Mouse (Mus musculus): ENCODE measurements around the gene Awat1. TPM values are rescaled to one million over a fixed set of nuclear protein-coding genes. Genes with fewer than 3 reads are reported as not detected.

The Awat1 gene
- total RNA-seq (2018; cell fraction: chromatin; rRNA removed): not detected
- 1 to 10 TPM in 1 of 26 experiments, under 1 TPM in 19, not detected in 6; 0.08 to 1.1 (median 0.38) TPM for total RNA-seq (2018; cell fraction: cytosol; rRNA removed)
- under 1 TPM in 2 of 26 experiments, not detected in 24; 0.29 to 0.42 TPM for total RNA-seq (2018; cell fraction: nucleus; rRNA removed)
- 0.37 to 1.1 TPM in 2 of 3 replicates, not detected in the other for polyA plus RNA-seq (2018)

DNA sequence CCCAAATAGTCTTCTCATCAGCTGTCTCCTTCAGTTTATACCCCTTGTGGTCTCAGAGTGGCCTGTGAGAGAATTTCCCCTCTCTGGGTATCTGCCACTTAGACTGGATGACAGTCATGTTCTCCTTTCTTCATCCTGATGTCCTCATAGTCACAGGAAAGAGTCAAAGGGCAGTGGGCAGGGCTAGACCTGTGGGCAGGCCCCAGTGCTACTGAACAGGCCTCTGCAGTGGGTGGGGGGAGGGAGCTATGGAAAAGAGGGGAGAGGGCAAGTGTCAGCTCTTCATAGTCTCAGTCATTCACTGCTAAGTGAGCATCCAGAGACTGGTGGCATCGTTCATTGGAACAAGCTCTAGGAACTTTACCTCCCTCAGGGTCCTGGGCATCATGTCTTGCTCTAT lies at the start of gene Awat1:
Awat1 (plus strand) TSS at position 301 of the 400 bp plus-strand sequence.
- Histone ChIP-seq H3K36me3 (ENCODE audit: inconsistent target) (no peaks in the 10 kb centered on the region), H3K27ac (no peak within 1 kb of the TSS), H3K4me3 (ENCODE audit: inconsistent target) (no peak within 1 kb of the TSS), H3K79me2 (ENCODE audit: inconsistent target) (no peaks in the 10 kb centered on the region)
- 92% methylated on average over 1 of the region's 1 CpGs for WGBS (ENCODE audit: missing documents)

DNA sequence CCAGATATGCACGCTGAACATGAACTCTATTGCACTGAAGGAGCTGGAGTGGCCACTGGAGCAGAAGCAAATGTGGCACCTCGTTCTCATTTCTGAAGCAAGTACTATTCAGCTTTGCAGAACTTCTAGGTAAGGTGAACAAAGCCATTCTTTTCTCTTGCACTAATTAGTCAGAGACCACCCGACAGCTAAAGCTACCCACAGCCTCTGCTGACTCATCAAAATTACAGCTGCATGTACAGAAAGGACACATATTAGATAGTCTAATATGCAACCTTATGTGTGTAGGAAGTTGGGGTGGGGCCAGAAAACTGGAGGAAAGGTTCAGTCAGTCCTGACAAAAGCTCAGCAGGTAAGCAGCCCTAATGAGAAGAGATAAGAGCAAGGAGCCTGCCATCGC lies 47.6 kb upstream of the Awat1 start, which contains the start of gene Dgat2l6:
Dgat2l6 (plus strand) TSS at position 368 of the 400 bp plus-strand sequence.
- 86% methylated on average over 3 of the region's 4 CpGs for WGBS (ENCODE audit: missing documents)
- Histone ChIP-seq H3K79me2 (ENCODE audit: inconsistent target) (no peaks in the 10 kb centered on the region), H3K36me3 (ENCODE audit: inconsistent target) (no peaks in the 10 kb centered on the region), H3K27ac (no peak within 1 kb of the TSS), H3K4me3 (ENCODE audit: inconsistent target) (no peak within 1 kb of the TSS)

DNA sequence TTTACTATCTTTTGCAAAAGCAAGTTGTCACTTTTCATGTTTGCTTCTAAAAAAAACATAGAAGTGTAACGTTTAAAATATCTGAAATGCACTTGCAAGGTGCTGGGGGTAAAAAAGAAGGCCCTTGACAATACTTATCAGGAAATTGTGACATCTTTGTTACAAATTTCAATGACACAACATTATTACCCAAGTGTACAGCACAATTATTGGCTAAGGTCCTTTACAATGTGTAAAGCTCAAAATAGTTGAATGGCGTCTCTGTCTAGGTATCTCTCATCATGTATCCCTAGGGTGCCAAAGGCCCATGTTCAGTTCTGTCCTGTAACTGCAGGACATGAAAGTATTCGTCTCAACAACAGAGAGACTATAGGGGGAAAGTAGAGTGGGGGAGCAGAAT lies 16.0 kb upstream of the Awat1 start:
- Histone ChIP-seq H3K4me3 (ENCODE audit: inconsistent target) (no peak overlapping the region), H3K79me2 (ENCODE audit: inconsistent target) (no peaks in the 10 kb centered on the region), H3K27ac (no peak overlapping the region), H3K36me3 (ENCODE audit: inconsistent target) (no peaks in the 10 kb centered on the region)
- 81% methylated on average over 2 of the region's 3 CpGs for WGBS (ENCODE audit: missing documents)

DNA sequence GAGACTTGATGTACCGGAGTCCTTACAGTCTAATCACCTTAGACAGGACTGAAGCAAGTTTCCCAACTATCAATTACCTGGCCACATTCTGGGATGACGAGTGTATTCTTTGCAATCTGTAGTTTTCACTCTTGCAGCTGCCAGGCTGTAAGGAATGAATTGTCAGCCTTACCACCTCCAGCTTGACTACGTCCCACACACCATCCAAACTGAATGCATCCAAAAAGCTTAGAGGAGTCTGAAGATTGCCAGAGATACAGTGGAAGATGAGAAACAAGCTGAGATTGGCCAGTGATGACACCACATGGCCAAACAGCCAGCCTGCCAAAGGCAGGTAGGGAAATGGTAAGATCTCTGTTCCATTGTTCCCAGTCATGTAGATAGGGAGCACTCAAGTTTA lies 6.4 kb upstream of the Awat1 start:
- WGBS (ENCODE audit: missing documents): 95% methylated on average over 3 of the region's 3 CpGs
- H3K4me3 ChIP-seq (ENCODE audit: inconsistent target): no peak overlapping the region
- no peaks in the 10 kb centered on the region for H3K79me2 ChIP-seq (ENCODE audit: inconsistent target)
- H3K27ac ChIP-seq: no peak overlapping the region
- H3K36me3 ChIP-seq (ENCODE audit: inconsistent target): no peaks in the 10 kb centered on the region

DNA sequence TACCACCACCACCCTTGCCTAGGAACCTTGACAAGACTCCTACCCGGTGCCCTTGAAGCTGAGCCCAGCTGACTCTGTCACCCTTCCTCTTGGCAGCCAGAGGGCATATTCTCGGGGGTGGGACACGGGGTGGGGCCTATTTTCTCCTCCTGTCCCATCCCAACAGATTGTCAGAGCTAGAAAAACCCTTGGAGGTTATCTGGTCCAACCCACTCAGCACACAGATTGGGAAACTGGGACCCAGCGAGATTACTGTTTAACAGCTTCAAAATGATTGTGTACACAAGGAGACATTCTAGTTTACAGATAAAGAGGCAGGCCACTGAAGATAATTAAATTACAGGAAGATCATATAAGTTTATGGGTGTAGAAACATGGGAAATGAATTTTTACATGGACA lies 22.7 kb downstream of the Awat1 start, which contains the start of gene P2ry4:
P2ry4 (minus strand) TSS at position 79 of the 400 bp plus-strand sequence.
- 79% methylated on average over 4 of the region's 4 CpGs for WGBS (ENCODE audit: missing documents)
- Histone ChIP-seq H3K36me3 (ENCODE audit: inconsistent target) (no peaks in the 10 kb centered on the region), H3K27ac (no peak within 1 kb of the TSS), H3K4me3 (ENCODE audit: inconsistent target) (no peak within 1 kb of the TSS), H3K79me2 (ENCODE audit: inconsistent target) (no peaks in the 10 kb centered on the region)

DNA sequence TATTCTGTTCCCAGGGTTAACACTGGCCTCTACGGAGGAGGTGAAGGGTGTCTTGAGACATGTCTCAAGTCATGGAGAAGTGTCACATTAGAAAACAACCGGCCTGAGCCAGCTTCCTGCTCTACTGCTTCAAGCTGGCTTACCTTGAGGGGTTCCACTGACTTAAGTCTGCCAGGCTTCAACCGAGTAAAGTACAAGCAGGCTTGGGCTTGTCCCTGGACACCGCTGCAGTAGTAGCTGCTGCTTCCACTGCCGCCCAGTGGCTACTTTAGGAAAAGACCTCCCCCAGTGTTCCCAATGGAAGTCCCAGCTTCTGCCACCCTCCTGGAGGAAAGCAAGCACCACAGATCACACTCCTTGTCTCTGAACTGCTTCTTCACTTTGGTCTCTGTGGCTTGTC lies 25.4 kb downstream of the Awat1 start:
- Histone ChIP-seq H3K27ac (no peak overlapping the region), H3K79me2 (ENCODE audit: inconsistent target) (no peaks in the 10 kb centered on the region)
- 46% methylated on average over 5 of the region's 5 CpGs for WGBS (ENCODE audit: missing documents)

DNA sequence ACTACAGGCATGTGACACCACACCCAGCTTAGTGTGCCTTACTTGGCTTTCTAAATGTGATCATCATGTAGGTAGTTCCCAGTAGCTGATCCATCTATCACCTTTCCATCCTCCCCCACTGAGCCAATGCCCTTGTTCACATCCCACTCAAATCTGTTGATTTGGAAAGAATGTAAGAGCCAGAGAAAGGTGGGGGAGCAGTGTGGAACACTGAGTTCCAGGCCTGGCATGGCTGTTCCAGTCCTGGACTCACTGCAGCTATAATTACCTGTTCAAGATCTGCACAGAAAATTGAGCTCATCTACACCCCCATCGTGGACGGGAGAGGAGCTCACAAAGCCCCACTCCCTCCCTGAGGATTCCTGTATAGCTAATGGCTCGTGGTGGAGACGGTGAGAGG lies 27.7 kb downstream of the Awat1 start:
- Histone ChIP-seq H3K79me2 (ENCODE audit: inconsistent target) (no peaks in the 10 kb centered on the region), H3K36me3 (ENCODE audit: inconsistent target) (no peaks in the 10 kb centered on the region), H3K4me3 (ENCODE audit: inconsistent target) (no peak overlapping the region), H3K27ac (peak overlapping the region; percentile 15; the same call in 1 of the 2 replicates)
- WGBS (ENCODE audit: missing documents): 96% methylated on average over 4 of the region's 4 CpGs

More for the DNA sequence above, 25.4 kb downstream of the Awat1 start:
- Histone ChIP-seq H3K4me3 (ENCODE audit: inconsistent target) (no peak overlapping the region), H3K36me3 (ENCODE audit: inconsistent target) (no peaks in the 10 kb centered on the region)

DNA sequence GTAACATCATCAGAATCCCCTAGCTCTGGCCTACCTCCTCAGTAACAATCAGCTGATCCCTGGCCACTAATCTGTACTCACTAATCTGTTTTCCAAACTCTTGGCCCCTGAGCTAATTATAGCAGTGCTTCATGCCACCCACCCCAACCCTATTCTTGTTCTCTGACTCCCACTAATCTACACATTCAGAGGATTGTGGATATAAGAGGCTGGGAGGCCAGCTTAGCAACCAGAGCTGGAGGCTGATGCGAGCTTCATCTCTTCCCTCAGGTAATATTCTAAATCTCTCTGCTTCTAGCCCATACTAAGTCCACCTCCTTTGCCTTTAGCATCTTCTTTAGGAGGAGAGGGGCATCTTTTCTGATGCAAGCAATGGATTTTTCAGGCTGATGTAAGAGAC lies 33.3 kb downstream of the Awat1 start, which contains the start of gene Arr3:
Arr3 (plus strand) TSS at position 184 of the 400 bp plus-strand sequence.
- no peak within 1 kb of the TSS for H3K4me3 ChIP-seq (ENCODE audit: inconsistent target)
- WGBS (ENCODE audit: missing documents): 100% methylated on average over 1 of the region's 1 CpGs
- no peaks in the 10 kb centered on the region for H3K36me3 ChIP-seq (ENCODE audit: inconsistent target)
- no peaks in the 10 kb centered on the region for H3K79me2 ChIP-seq (ENCODE audit: inconsistent target)
- H3K27ac ChIP-seq: no peak within 1 kb of the TSS

DNA sequence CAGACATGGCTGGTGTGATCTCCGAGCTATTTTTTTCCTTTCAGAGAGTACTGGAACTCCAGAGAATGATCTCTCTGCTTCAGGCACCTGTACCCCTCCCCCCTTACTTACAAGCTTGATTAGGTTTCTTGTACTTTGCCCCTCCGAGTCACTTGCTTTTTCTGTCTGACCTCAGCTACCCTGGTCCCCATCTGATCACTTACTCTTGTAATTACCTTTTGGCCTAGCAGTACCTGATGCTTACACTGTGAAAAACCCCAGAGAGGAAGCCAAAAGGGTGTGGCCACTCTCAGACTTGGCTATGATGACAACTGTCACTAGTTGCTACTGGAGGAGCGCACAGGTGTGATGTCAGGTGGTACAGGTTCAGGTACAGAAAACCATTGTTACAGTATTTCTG lies 46.4 kb downstream of the Awat1 start:
- H3K4me3 ChIP-seq (ENCODE audit: inconsistent target): no peak overlapping the region
- no peaks in the 10 kb centered on the region for H3K79me2 ChIP-seq (ENCODE audit: inconsistent target)
- H3K27ac ChIP-seq: no peak overlapping the region
- 74% methylated on average over 3 of the region's 3 CpGs for WGBS (ENCODE audit: missing documents)
- H3K36me3 ChIP-seq (ENCODE audit: inconsistent target): no peaks in the 10 kb centered on the region

DNA sequence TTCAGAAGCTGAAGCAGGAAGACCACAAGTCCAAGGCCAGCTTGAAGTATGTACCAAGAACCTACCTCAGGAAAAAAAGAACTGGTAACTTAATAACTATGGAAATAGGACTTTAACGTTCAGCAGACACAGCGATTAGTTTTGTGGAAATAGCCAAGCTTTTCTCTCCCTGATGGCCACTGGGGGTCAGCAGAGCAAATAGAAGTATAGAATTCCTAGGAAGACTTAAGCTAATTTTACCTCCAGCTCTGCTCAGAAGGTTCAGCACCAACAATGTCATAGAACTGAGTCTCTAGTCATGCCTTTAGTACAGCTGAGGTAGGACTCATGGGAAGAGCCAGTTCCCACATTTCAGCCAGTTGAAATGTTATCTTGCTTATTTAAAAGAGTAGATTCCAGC lies 49.3 kb downstream of the Awat1 start:
- H3K79me2 ChIP-seq (ENCODE audit: inconsistent target): peaks cover 4% of the 10 kb centered on the region; the same call in 1 of the 2 replicates
- H3K27ac ChIP-seq: no peak overlapping the region
- no peak overlapping the region for H3K4me3 ChIP-seq (ENCODE audit: inconsistent target)
- no peaks in the 10 kb centered on the region for H3K36me3 ChIP-seq (ENCODE audit: inconsistent target)
- 76% methylated on average over 2 of the region's 2 CpGs for WGBS (ENCODE audit: missing documents)

DNA sequence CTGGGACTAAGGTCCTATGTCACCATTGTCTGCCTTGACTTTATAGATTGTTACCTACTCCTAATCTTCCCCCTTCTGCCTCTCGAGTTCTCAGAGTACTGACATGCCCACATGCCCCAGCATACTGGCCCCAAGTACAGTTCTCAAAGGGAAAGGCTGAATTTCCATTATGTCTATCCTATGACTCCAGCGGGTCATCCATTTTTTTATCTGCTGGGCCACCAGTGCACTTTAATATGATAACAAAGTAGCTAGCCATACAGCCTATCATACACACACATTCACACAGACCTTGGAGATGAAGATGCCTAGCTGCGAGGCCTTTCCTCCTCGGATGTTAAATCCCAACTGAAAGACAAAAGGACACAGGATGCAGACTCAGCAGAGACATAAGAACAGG lies 52.2 kb downstream of the Awat1 start:
- H3K79me2 ChIP-seq (ENCODE audit: inconsistent target): peaks cover 33% of the 10 kb centered on the region
- 95% methylated on average over 4 of the region's 4 CpGs for WGBS (ENCODE audit: missing documents)
- no peaks in the 10 kb centered on the region for H3K36me3 ChIP-seq (ENCODE audit: inconsistent target)
- no peak overlapping the region for H3K27ac ChIP-seq
- no peak overlapping the region for H3K4me3 ChIP-seq (ENCODE audit: inconsistent target)

DNA sequence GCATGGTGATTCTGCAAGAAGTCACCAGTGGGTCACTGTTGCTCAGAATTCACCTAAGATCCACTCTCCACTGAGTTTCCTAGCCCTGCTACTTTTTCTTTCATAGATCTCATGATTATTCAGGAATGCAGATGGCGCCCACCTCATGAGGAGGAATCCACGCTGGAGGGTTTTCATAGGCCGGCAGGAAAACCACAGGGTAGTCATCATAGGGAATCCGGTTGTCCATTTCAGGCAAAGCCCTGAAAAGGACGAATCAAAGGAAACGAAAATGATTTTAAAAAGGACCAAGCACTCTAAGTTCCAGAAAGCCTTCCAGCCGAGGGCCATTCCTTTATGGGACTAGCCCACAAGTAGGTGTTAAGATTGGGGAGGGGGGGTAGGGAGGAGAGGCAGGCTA lies 53.1 kb downstream of the Awat1 start:
- Histone ChIP-seq H3K27ac (peak overlapping the region; percentile 80), H3K79me2 (ENCODE audit: inconsistent target) (peaks cover 42% of the 10 kb centered on the region), H3K36me3 (ENCODE audit: inconsistent target) (no peaks in the 10 kb centered on the region), H3K4me3 (ENCODE audit: inconsistent target) (peak overlapping the region; percentile 82)
- WGBS (ENCODE audit: missing documents): 27% methylated on average over 6 of the region's 7 CpGs

DNA sequence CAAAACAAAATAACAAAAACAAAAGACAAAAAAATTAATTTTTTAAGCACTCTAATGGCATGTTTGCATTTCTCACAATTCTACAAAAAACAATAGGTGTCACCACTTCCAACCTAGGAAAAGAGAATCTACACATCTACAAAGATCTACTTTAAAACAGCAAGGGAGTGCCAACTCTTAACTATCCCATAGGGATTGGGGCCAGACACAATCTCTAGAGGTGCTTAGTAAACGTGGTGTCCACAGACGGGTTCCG lies 53.4 kb downstream of the Awat1 start, which contains the start of gene Kif4:
Kif4 (plus strand) TSS at position 192 of the 256 bp plus-strand sequence.
- peaks cover 45% of the 10 kb centered on the region for H3K79me2 ChIP-seq (ENCODE audit: inconsistent target)
- peak within 1 kb of the TSS; percentile 82 for H3K4me3 ChIP-seq (ENCODE audit: inconsistent target)
- H3K36me3 ChIP-seq (ENCODE audit: inconsistent target): no peaks in the 10 kb centered on the region
- H3K27ac ChIP-seq: peak within 1 kb of the TSS; percentile 80
- WGBS (ENCODE audit: missing documents): 14% methylated on average over 3 of the region's 3 CpGs

DNA sequence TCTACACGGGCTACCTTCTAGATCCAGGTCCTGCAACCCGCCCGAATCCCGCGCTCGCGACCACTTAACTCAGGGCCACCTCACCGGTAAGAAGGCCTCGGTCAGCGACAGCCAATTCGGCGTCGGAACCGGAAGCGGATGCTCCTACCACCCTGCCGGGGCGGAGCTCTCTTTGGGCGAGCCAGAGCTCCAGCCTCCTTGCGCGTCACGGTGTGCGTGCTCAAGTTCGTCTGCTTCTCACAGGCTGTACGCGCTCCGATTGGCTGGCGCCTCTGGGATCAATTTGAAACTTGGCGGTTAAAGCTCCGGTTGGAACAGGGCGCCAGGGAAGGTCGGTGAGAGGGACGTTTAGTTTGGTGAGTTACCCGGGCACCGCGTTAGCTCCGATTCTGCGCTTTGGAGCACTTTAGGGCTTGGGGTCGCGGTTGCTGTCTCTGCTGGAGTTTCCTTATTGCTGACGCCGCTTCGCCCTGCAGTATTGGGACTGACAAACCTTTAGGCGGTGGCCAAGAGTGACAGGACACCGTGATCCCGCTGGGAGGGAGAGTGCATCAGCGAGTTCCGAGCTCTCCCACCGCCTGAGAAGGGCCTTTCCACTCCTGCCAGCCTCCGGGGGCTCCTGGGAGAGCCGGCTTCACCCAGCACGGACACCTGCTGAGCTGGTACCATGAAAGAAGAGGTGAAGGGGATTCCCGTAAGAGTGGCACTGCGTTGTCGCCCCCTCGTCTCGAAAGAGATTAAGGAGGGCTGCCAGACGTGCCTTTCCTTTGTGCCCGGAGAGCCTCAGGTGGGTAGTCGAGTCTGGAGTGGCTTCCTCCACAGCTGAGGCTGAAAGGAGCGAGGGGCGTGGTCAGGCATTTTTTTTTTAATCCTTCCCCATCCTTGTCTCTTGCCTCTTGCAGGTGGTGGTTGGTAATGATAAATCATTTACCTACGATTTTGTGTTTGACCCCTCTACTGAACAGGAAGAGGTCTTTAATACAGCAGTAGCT lies 54.0 kb downstream of the Awat1 start, which contains the start of gene Pdzd11:
Pdzd11 (minus strand) TSS at position 767 of the 992 bp plus-strand sequence.
- Histone ChIP-seq H3K27ac (peak within 1 kb of the TSS; percentile 80), H3K79me2 (ENCODE audit: inconsistent target) (peaks cover 48% of the 10 kb centered on the region), H3K4me3 (ENCODE audit: inconsistent target) (peak within 1 kb of the TSS; percentile 82), H3K36me3 (ENCODE audit: inconsistent target) (no peaks in the 10 kb centered on the region)
- 21% methylated on average over 54 of the region's 62 CpGs for WGBS (ENCODE audit: missing documents)

Measured in macrophage (primary cell).